8 mouse cellular contexts compared by ENCODE assay signal in genomic region chr11:78497544-78498522, GRCm38 (mm10). TPM values are rescaled to one million over a fixed set of nuclear protein-coding genes. Genes with fewer than 3 reads are reported as not detected.
DNase-seq lines count a peak whose midpoint lies in the region; ATAC-seq and TF ChIP-seq lines count a peak whose summit lies in the region.

Sarm1 (minus strand) TSS chr11:78497754.

- peak within 1 kb of the TSS; percentile 79 for H3K4me2 ChIP-seq in hindbrain, embryonic 14.5 days (replicated peaks)

- WGBS in hindbrain, embryonic 14.5 days: 3% methylated on average over 36 of the region's 36 CpGs

- DNase-seq in Patski (ENCODE audit: low read depth, low spot score): no peak
- peak; percentile 99 for DNase-seq in cerebellum, postnatal 14 days
- DNase-seq in frontal cortex, postnatal 14 days (ENCODE audit: low spot score in 2 of 2): peak; percentile 92 to 94
- DNase-seq in hindbrain, embryonic 14.5 days (ENCODE audit: low spot score): peak; percentile 96
- peak; percentile 94 to 95 for DNase-seq in layer of hippocampus, postnatal 36 days
- peak; percentile 96 for DNase-seq in lung, postnatal 36 days
- DNase-seq in retina, postnatal 1 day: peak; percentile 97
- peak; percentile 84 to 86 for DNase-seq in urinary bladder, adult 18-20 months (ENCODE audit: low spot score in 2 of 2)

- no peaks in the 10 kb centered on the region for H3K9me3 ChIP-seq in hindbrain, embryonic 14.5 days (ENCODE audit: control insufficient read depth, low read length)

- ATAC-seq in Patski: peak; percentile 84
- peak; percentile 97 for ATAC-seq in hindbrain, embryonic 14.5 days (ENCODE audit: low FRiP score)

- POLR2A ChIA-PET in Patski (lab: Charles Lee): interaction anchor here (0.6 to 1.6 kb wide), 3 partner anchors 9 to 431 kb away, joined by 3 to 6 read pairs (median 5); partner anchors contain the start of gene Slc46a1

- in situ Hi-C loops in Patski (cut with MboI; ENCODE audit: low pct_unique_long_range_greater_than_20kb): no loop called here

- H3K9ac ChIP-seq in hindbrain, embryonic 14.5 days: peak within 1 kb of the TSS; percentile 85

- CTCF ChIA-PET in Patski (lab: Charles Lee): interaction anchor here (1.2 to 1.4 kb wide), 2 partner anchors 12 to 13 kb away, joined by 5 to 6 read pairs; no protein-coding TSS in a partner anchor

- TF ChIP-seq CTCF in Patski (IDR thresholded peaks at IDR 0.05): no peak

- H3K4me1 ChIP-seq in hindbrain, embryonic 14.5 days (replicated peaks; ENCODE audit: control insufficient read depth, insufficient read depth, low read length): peaks cover 31% of the 10 kb centered on the region

- no peaks in the 10 kb centered on the region for H3K36me3 ChIP-seq in hindbrain, embryonic 14.5 days (replicated peaks; ENCODE audit: control insufficient read depth, insufficient read depth)

- peak within 1 kb of the TSS; percentile 94 for H3K27ac ChIP-seq in hindbrain, embryonic 14.5 days

- H3K4me3 ChIP-seq in hindbrain, embryonic 14.5 days (replicated peaks; ENCODE audit: low read length): peak within 1 kb of the TSS; percentile 79

- peaks cover 57% of the 10 kb centered on the region for H3K27me3 ChIP-seq in Patski
- peaks cover 7% of the 10 kb centered on the region; the same call in 1 of the 2 replicates for H3K27me3 ChIP-seq in hindbrain, embryonic 14.5 days (ENCODE audit: control insufficient read depth, insufficient read depth, low read length)

RNA-seq across cellular contexts. Expression of gene Sarm1, which starts in this region (rescaled TPM):
- 1.4 TPM for polyA plus RNA-seq in Patski (2021)
- 52.0 and 55.1 TPM in 2 replicates for polyA plus RNA-seq in hindbrain, embryonic 14.5 days (2014; fragmentation: Nextera tagmentation; extraction: Ambion mirVana)
- 10 to 100 TPM; 39.9 to 41.1 TPM for total RNA-seq in layer of hippocampus, postnatal 36 days (2021)

Comparison
In these comparisons a context has a peak if more than half of its experiments do, and no peak if none do; other contexts are left out.
1. RNA of gene Sarm1 (polyA plus RNA-seq): 52.0 to 55.1 TPM in hindbrain, embryonic 14.5 days; 1.4 TPM in Patski (single experiment); every median in the first group is over 10 times any median in the second.